Mouse (Mus musculus) embryonic fibroblast, embryonic 13.5 days (primary cell): ENCODE data around the gene Cldn19.

Experiments used
- CTCF ChIP-seq: IDR thresholded peaks from 2 replicates; pipeline ENCODE4 v1.5.1; 2011; ENCODE audit warnings: mild to moderate bottlenecking, control low read depth, low read length, moderate library complexity, borderline replicate concordance; ENCODE audit not compliant: insufficient read depth
- POLR2A ChIP-seq: IDR thresholded peaks from 2 replicates; pipeline ENCODE4 v1.6.1; 2011; ENCODE audit warnings: low read depth, mild to moderate bottlenecking, control low read depth, low read length, moderate library complexity

DNA sequence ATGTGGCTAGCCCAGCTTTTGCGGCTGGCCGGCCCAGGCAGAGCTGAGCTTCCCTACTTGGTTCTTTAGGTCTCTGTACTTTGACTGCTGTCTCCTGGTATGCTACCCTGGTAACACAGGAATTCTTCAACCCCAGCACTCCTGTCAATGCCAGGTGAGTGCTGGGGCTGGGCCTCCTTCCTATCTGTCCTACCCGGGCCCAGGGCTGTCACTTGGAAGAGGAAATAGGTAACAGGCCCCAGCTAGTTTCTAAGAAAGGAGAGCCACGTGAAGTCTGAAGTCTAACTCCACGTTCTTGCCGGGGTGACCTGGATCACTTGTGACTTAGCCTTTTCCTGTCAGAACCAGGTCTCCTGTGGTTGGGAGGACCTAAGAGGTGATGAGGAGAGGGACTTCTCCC lies 1.9 kb downstream of the Cldn19 start:
- TF ChIP-seq CTCF, result no peak
- no peak for TF ChIP-seq POLR2A
